Mouse (Mus musculus) heart, adult 18-20 months (tissue): ENCODE results near the gene Gjb6. TPM values are rescaled to one million over a fixed set of nuclear protein-coding genes. Genes with fewer than 3 reads are reported as not detected.

Experiments
- DNase-seq, 2 experiments: peaks; one replicate each; pipeline ENCODE4 v3.0.0; 2021 to 2022; ENCODE audit warnings: mixed read lengths in 1 of 2
- long read RNA-seq, 2 experiments: library from polyadenylated mRNA; stranded (forward); transcript quantifications; one replicate each; pipeline ENCODE4 v2.0.0; 2021
- total RNA-seq, 2 experiments: library from RNA; stranded (reverse); gene quantifications; 2 replicates each; pipeline ENCODE4 v1.2.3; 2021

Gene Gjb6
- total RNA-seq = not detected
- long read RNA-seq, experiment 1 = 0 reads
- long read RNA-seq, experiment 2 = 0 reads

- DNase-seq = no peak
These were observed at the start of gene Gjb6 for GRCm38 (mm10) chr14:57133161-57133661. Gene Gjb6 (minus strand): TSS chr14:57133611.

- no peak for DNase-seq
These were observed 32.1 kb upstream of the Gjb6 start for GRCm38 (mm10) chr14:57165493-57165892.

GRCm38 (mm10) chr14:57161833-57162232 lies 28.4 kb upstream of the Gjb6 start:
- DNase-seq = no peak

GRCm38 (mm10) chr14:57161201-57161600 lies 27.8 kb upstream of the Gjb6 start:
- DNase-seq = peak; percentile 36 to 47

GRCm38 (mm10) chr14:57154916-57155315 lies 21.5 kb upstream of the Gjb6 start:
- no peak for DNase-seq

- DNase-seq = no peak
These were observed 12.3 kb upstream of the Gjb6 start for GRCm38 (mm10) chr14:57145741-57146140.

- no peak for DNase-seq
These were observed 1.9 kb upstream of the Gjb6 start for GRCm38 (mm10) chr14:57135265-57135664.

GRCm38 (mm10) chr14:57127383-57127782 lies 6.0 kb downstream of the Gjb6 start:
- DNase-seq = no peak

- DNase-seq = no peak
These were observed 11.1 kb downstream of the Gjb6 start for GRCm38 (mm10) chr14:57122295-57122694.

- DNase-seq = no peak
These were observed 17.4 kb downstream of the Gjb6 start, which contains the start of gene Gm4491 for GRCm38 (mm10) chr14:57115823-57116544. Gene Gm4491 (minus strand): TSS chr14:57115883.

- peak in 1 of 2 experiments; percentile 50 for DNase-seq
These were observed 24.2 kb downstream of the Gjb6 start for GRCm38 (mm10) chr14:57109194-57109593.

- DNase-seq = no peak
These were observed 25.5 kb downstream of the Gjb6 start for GRCm38 (mm10) chr14:57107916-57108315.

- no peak for DNase-seq
These were observed 26.3 kb downstream of the Gjb6 start for GRCm38 (mm10) chr14:57107091-57107490.

- DNase-seq = no peak
These were observed 27.7 kb downstream of the Gjb6 start for GRCm38 (mm10) chr14:57105721-57106120.

- no peak for DNase-seq
These were observed 28.3 kb downstream of the Gjb6 start for GRCm38 (mm10) chr14:57105111-57105510.

- DNase-seq = peak; percentile 5 to 23
These were observed 29.0 kb downstream of the Gjb6 start, which contains the start of gene Gjb2 for GRCm38 (mm10) chr14:57104106-57105023. Gene Gjb2 (minus strand): TSS chr14:57104702.

GRCm38 (mm10) chr14:57103711-57104105 lies 29.7 kb downstream of the Gjb6 start:
- DNase-seq = no peak

- no peak for DNase-seq
These were observed 30.3 kb downstream of the Gjb6 start for GRCm38 (mm10) chr14:57103121-57103520.

- no peak for DNase-seq
These were observed 31.8 kb downstream of the Gjb6 start for GRCm38 (mm10) chr14:57101623-57102022.

GRCm38 (mm10) chr14:57095855-57096254 lies 37.6 kb downstream of the Gjb6 start:
- DNase-seq = no peak

GRCm38 (mm10) chr14:57093029-57093428 lies 40.4 kb downstream of the Gjb6 start:
- peak; percentile 14 to 53 for DNase-seq

GRCm38 (mm10) chr14:57090001-57090400 lies 43.4 kb downstream of the Gjb6 start:
- DNase-seq = no peak

GRCm38 (mm10) chr14:57089107-57089506 lies 44.3 kb downstream of the Gjb6 start:
- no peak for DNase-seq
